Mouse (Mus musculus): ENCODE measurements around the gene Spdl1.

DNA sequence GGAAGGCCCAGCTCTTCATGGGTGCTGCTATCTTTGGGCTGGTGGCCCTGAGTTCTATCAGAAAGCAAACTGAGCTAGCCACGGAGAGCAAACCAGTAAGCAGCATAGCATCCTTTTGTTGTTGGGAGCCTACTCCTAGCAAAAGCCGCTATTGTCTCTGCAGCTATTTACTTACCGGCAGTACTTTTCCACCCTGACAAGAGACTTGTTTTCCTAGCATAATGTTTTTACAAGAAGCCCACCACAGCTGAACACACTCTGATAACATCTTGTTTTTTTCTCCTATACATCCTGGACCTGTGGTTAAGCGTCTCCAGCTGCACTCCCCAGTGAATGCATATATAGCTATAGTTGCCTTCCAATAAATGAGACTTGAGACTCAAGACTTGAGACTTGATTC lies 5.6 kb upstream of the Spdl1 start:
- TF ChIP-seq CTCF (IDR thresholded peaks at IDR 0.05; ENCODE audit: low read depth, low read length) (no peak), POLR2A (IDR thresholded peaks at IDR 0.05; ENCODE audit: borderline replicate concordance, low read depth, low read length) (no peak)
